Mouse (Mus musculus) MEL (cell line): ENCODE measurements around the gene Krt78. TPM values are rescaled to one million over a fixed set of nuclear protein-coding genes. Genes with fewer than 3 reads are reported as not detected.

Experiments
- DNase-seq: peaks from one replicate; pipeline ENCODE4 v3.0.0; 2011; ENCODE audit warnings: low read depth, low spot score
- H3K27ac ChIP-seq: 2 replicates; pipeline ENCODE4 v1.5.1; 2012; ENCODE audit warnings: low read depth, mild to moderate bottlenecking, control low read depth, low read length, moderate library complexity; ENCODE audit not compliant: control insufficient read depth
- H3K27me3 ChIP-seq, 2 experiments: fragments of 150-350 bp in 1 of 2; sonication (generic) in 1 of 2; 2 replicates each; pipeline ENCODE4 v1.6.1; 2012; ENCODE audit warnings: low read length in 2 of 2, mild to moderate bottlenecking in 2 of 2, improper control_type of control experiment in 1 of 2, moderate library complexity in 1 of 2; ENCODE audit not compliant: insufficient read depth in 2 of 2, control insufficient read depth in 1 of 2
- H3K36me3 ChIP-seq, 2 experiments: 2 replicates each; pipeline ENCODE4 v1.6.1; 2012 to 2014; ENCODE audit warnings: low read length in 2 of 2, improper control_type of control experiment in 1 of 2, inconsistent platforms in 1 of 2, mild to moderate bottlenecking in 1 of 2; ENCODE audit not compliant: insufficient read depth in 2 of 2, control insufficient read depth in 1 of 2
- H3K4me1 ChIP-seq, 2 experiments: fragments of 150-350 bp in 1 of 2; sonication (generic) in 1 of 2; 2 replicates each; pipeline ENCODE4 v1.6.1; 2012; ENCODE audit warnings: low read length in 2 of 2, improper control_type of control experiment in 1 of 2, mild to moderate bottlenecking in 1 of 2; ENCODE audit not compliant: insufficient read depth in 2 of 2, control insufficient read depth in 1 of 2
- H3K4me3 ChIP-seq, 2 experiments: fragments of 150-350 bp in 1 of 2; sonication (generic) in 1 of 2; 2 replicates each; pipeline ENCODE4 v1.5.1; 2012; ENCODE audit warnings: low read depth in 2 of 2, low read length in 2 of 2, mild to moderate bottlenecking in 2 of 2, moderate library complexity in 2 of 2, control low read depth in 1 of 2, improper control_type of control experiment in 1 of 2; ENCODE audit not compliant: control insufficient read depth in 1 of 2, insufficient read depth in 1 of 2
- H3K79me2 ChIP-seq: 2 replicates; pipeline ENCODE4 v1.6.1; 2012; ENCODE audit warnings: mild to moderate bottlenecking, low read length, moderate library complexity; ENCODE audit not compliant: control insufficient read depth, poor library complexity, insufficient read depth
- H3K9ac ChIP-seq: 2 replicates; pipeline ENCODE4 v1.6.1; 2012; ENCODE audit warnings: low read depth, mild to moderate bottlenecking, control low read depth, low read length, moderate library complexity; ENCODE audit not compliant: control insufficient read depth, poor library complexity, severe bottlenecking
- H3K9me3 ChIP-seq: fragments of 150-350 bp; sonication (generic); replicated peaks from 2 replicates; pipeline ENCODE4 v1.6.1; 2012; ENCODE audit warnings: mild to moderate bottlenecking, low read length, improper control_type of control experiment, moderate library complexity; ENCODE audit not compliant: insufficient read depth
- CHD1 ChIP-seq: IDR thresholded peaks from 2 replicates; pipeline ENCODE4 v1.6.1; 2012; ENCODE audit warnings: low read depth, mild to moderate bottlenecking, inconsistent platforms, low read length, improper control_type of control experiment
- ELF1 ChIP-seq: IDR thresholded peaks from 2 replicates; pipeline ENCODE4 v1.6.1; 2014; ENCODE audit warnings: low read depth, mild to moderate bottlenecking, inconsistent platforms, low read length, improper control_type of control experiment, moderate library complexity
- EP300 ChIP-seq, 2 experiments: IDR thresholded peaks; 2 replicates each; pipeline ENCODE4 v1.6.1; 2011; ENCODE audit warnings: improper control_type of control experiment in 2 of 2, low read length in 2 of 2, low read depth in 1 of 2, mild to moderate bottlenecking in 1 of 2
- ETS1 ChIP-seq: IDR thresholded peaks from 2 replicates; pipeline ENCODE4 v1.6.1; 2012; ENCODE audit warnings: low read depth, mild to moderate bottlenecking, inconsistent platforms, low read length, improper control_type of control experiment, moderate library complexity
- GABPA ChIP-seq: IDR thresholded peaks from 2 replicates; pipeline ENCODE4 v1.6.1; 2012; ENCODE audit warnings: low read depth, mild to moderate bottlenecking, inconsistent platforms, low read length, improper control_type of control experiment, moderate library complexity
- GATA1 ChIP-seq: IDR thresholded peaks from 2 replicates; pipeline ENCODE4 v1.6.1; 2011; ENCODE audit warnings: low read depth, low read length, improper control_type of control experiment
- HCFC1 ChIP-seq: IDR thresholded peaks from 2 replicates; pipeline ENCODE4 v1.6.1; 2012; ENCODE audit warnings: low read depth, mild to moderate bottlenecking, inconsistent platforms, low read length, improper control_type of control experiment, moderate library complexity
- KAT2A ChIP-seq: conservative IDR thresholded peaks from 2 replicates; pipeline ENCODE4 v1.6.1; 2012; ENCODE audit warnings: low read depth, low read length, improper control_type of control experiment, inconsistent platforms
- MAX ChIP-seq: IDR thresholded peaks from 2 replicates; pipeline ENCODE4 v1.6.1; 2011; ENCODE audit warnings: low read length, improper control_type of control experiment
- MEF2A ChIP-seq: IDR thresholded peaks from 2 replicates; pipeline ENCODE4 v1.6.1; 2014; ENCODE audit warnings: low read depth, mild to moderate bottlenecking, inconsistent platforms, low read length, improper control_type of control experiment; ENCODE audit not compliant: poor library complexity, insufficient replicate concordance, severe bottlenecking; ENCODE audit errors: extremely low read depth
- MXI1 ChIP-seq: IDR thresholded peaks from 2 replicates; pipeline ENCODE4 v1.6.1; 2011; ENCODE audit warnings: mild to moderate bottlenecking, low read depth, low read length, improper control_type of control experiment
- MYB ChIP-seq: IDR thresholded peaks from 2 replicates; pipeline ENCODE4 v1.6.1; 2011; ENCODE audit warnings: mild to moderate bottlenecking, low read depth, low read length, improper control_type of control experiment
- MYC ChIP-seq: IDR thresholded peaks from 2 replicates; pipeline ENCODE4 v1.6.1; 2011; ENCODE audit warnings: low read depth, mild to moderate bottlenecking, low read length, improper control_type of control experiment, moderate library complexity
- POLR2A ChIP-seq, 2 experiments: IDR thresholded peaks; 2 replicates each; pipeline ENCODE4 v1.6.1; 2011 to 2012; ENCODE audit warnings: low read length in 2 of 2, mild to moderate bottlenecking in 2 of 2, control low read depth in 1 of 2, improper control_type of control experiment in 1 of 2, low read depth in 1 of 2, moderate library complexity in 1 of 2; ENCODE audit not compliant: control insufficient read depth in 1 of 2, insufficient read depth in 1 of 2, poor library complexity in 1 of 2
- RAD21 ChIP-seq: IDR thresholded peaks from 2 replicates; pipeline ENCODE4 v1.6.1; 2011; ENCODE audit warnings: mild to moderate bottlenecking, low read depth, low read length, improper control_type of control experiment
- RCOR1 ChIP-seq: IDR thresholded peaks from 2 replicates; pipeline ENCODE4 v1.6.1; 2012; ENCODE audit warnings: low read depth, mild to moderate bottlenecking, inconsistent platforms, low read length, improper control_type of control experiment
- SIN3A ChIP-seq: IDR thresholded peaks from 2 replicates; pipeline ENCODE4 v1.6.1; 2012; ENCODE audit warnings: low read length, improper control_type of control experiment, inconsistent platforms
- TBP ChIP-seq: IDR thresholded peaks from 2 replicates; pipeline ENCODE4 v1.8.0; 2011; ENCODE audit warnings: low read depth, low read length, improper control_type of control experiment
- TCF12 ChIP-seq: IDR thresholded peaks from 2 replicates; pipeline ENCODE4 v1.6.1; 2014; ENCODE audit warnings: low read depth, mild to moderate bottlenecking, inconsistent platforms, low read length, improper control_type of control experiment, moderate library complexity
- UBTF ChIP-seq: IDR thresholded peaks from 2 replicates; pipeline ENCODE4 v1.6.1; 2012; ENCODE audit warnings: low read depth, mild to moderate bottlenecking, inconsistent platforms, low read length, improper control_type of control experiment, moderate library complexity, borderline replicate concordance; ENCODE audit not compliant: insufficient read depth
- USF1 ChIP-seq: IDR thresholded peaks from 2 replicates; pipeline ENCODE4 v1.6.1; 2014; ENCODE audit warnings: low read depth, mild to moderate bottlenecking, inconsistent platforms, low read length, improper control_type of control experiment, moderate library complexity
- ZC3H11A ChIP-seq: IDR thresholded peaks from 2 replicates; pipeline ENCODE4 v1.6.1; 2012; ENCODE audit warnings: low read depth, mild to moderate bottlenecking, inconsistent platforms, low read length, improper control_type of control experiment
- ZNF384 ChIP-seq: IDR thresholded peaks from 2 replicates; pipeline ENCODE4 v1.6.1; 2012; ENCODE audit warnings: low read depth, mild to moderate bottlenecking, inconsistent platforms, low read length, improper control_type of control experiment
- polyA plus RNA-seq, 2 experiments: library from polyadenylated mRNA; stranded (reverse) in 1 of 2; unstranded in 1 of 2; fragments of >175 nt in 1 of 2; fragments of >200 nt in 1 of 2; gene quantifications; 2 replicates each; pipeline versions ENCODE4 v1.2.1 to v1.2.4; 2012; ENCODE audit warnings: low replicate concordance in 2 of 2, low read depth in 1 of 2; ENCODE audit not compliant: insufficient read length in 2 of 2, insufficient read depth in 1 of 2, missing spikeins in 1 of 2
- total RNA-seq: library from RNA; depleted of rRNA; stranded (reverse); fragments of 300-350 nt; gene quantifications from 2 replicates; pipeline ENCODE4 v1.2.3, GENCODE M21; 2012

The Krt78 gene
- total and polyA plus RNA-seq, 3 experiments: 0.08 to 0.17 TPM; not detected in 1

DNA sequence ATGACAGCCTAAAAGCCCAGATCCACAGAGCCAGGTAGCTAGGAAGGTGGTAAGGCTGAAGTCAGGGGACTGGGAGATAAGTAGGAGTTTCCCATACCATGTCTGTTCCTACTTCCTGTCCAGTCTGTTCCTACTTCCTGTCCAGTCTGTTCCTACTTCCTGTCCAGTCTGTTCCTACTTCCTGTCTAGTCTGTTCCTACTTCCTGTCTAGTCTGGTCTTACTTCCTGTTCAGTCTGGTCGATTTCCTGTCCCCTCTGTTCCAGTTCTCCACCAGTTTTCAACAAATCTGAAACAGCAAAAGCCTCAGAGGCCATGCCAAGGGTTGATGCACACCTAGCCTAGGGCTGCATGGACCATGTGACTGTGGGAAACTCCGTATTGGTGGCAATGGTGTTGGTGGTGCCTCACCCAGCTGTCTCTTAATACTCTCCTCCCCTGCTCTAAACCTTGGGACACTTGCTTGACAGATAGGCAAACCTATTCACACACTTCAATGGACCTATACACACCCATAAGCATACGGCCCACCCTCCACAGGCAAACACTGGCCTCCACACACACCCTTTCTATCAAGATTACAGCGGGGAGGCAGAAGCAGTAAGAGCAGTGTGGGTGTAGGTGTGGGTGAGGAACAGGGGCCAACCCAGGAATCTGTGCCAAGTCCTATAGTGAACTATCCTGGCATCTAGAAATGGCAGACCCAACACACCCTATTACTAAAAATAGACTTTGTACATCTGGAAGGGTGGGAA is 41.6 kb upstream of the Krt78 start:
- no peak overlapping the region for H3K9ac ChIP-seq
- no peaks in the 10 kb centered on the region for H3K9me3 ChIP-seq
- H3K27ac ChIP-seq: peak overlapping the region; percentile 63
- H3K36me3 ChIP-seq: peaks cover 0 to 39% of the 10 kb centered on the region in 2 experiments; a peak in 2 of 4 replicates
- peaks cover 17 to 49% of the 10 kb centered on the region in 2 experiments for H3K4me1 ChIP-seq
- H3K4me3 ChIP-seq: no peak overlapping the region
- H3K79me2 ChIP-seq: no peaks in the 10 kb centered on the region
- H3K27me3 ChIP-seq: no peaks in the 10 kb centered on the region
- TF ChIP-seq GABPA (no peak), TBP (peak; percentile 19; the same call in 1 of the 2 replicates), KAT2A (no peak), MEF2A (peak; percentile 67; the same call in 1 of the 2 replicates), ZC3H11A (no peak), EP300 (IDR thresholded peaks at IDR 0.05; ENCODE audit: low read depth in 1 of 2, low read length in 2 of 2) (peak; percentile 54 to 56; a peak in 2 of 4 replicates), POLR2A (IDR thresholded peaks at IDR 0.05; ENCODE audit: control insufficient read depth in 1 of 2, insufficient read depth in 1 of 2, low read depth in 1 of 2, low read length in 2 of 2, poor library complexity in 1 of 2) (0 out of 4 replicates have a peak, but pooled peaks of 1 of the 2 experiments have one; percentile 27), HCFC1 (peak; percentile 77), GATA1 (peak; percentile 15; the same call in 1 of the 2 replicates), MYB (peak; percentile 21; the same call in 1 of the 2 replicates), SIN3A (peak; percentile 39; the same call in 1 of the 2 replicates), MYC (peak; percentile 48; the same call in 1 of the 2 replicates), MXI1 (no peak), ZNF384 (no peak), RCOR1 (peak; percentile 44; the same call in 1 of the 2 replicates), RAD21 (no peak), MAX (peak; percentile 77), UBTF (no peak), TCF12 (no peak), CHD1 (no peak), ELF1 (peak; percentile 94), ETS1 (peak; percentile 34; the same call in 1 of the 2 replicates), USF1 (peak; percentile 59; the same call in 1 of the 2 replicates)
- DNase-seq: peak; percentile 57
